Mouse (Mus musculus) left cerebral cortex, adult 18-20 months (tissue): ENCODE measurements around the gene Car7. TPM values are rescaled to one million over a fixed set of nuclear protein-coding genes. Genes with fewer than 3 reads are reported as not detected.

Source experiments
- DNase-seq, 2 experiments: peaks; one replicate each; pipeline ENCODE4 v3.0.0; 2021 to 2022; ENCODE audit warnings: low spot score in 2 of 2, mixed read lengths in 1 of 2
- long read RNA-seq, 2 experiments: library from polyadenylated mRNA; stranded (forward); transcript quantifications; one replicate each; pipeline ENCODE4 v2.0.0; 2021
- total RNA-seq, 2 experiments: library from RNA; stranded (reverse); gene quantifications; 2 replicates each; pipeline ENCODE4 v1.2.3; 2021

Gene Car7
- 10 to 100 TPM; 25.3 to 28.7 TPM for total RNA-seq
- long read RNA-seq, experiment 1, transcript Car7-201 (7 exons, 1,538 nt), result major isoform, 15 of 40 reads
- long read RNA-seq, experiment 1, partial matches to known transcripts, result 9 of 40 reads
- long read RNA-seq, experiment 1, other reads (novel, unspliced or antisense), result 11 of 40 reads
- long read RNA-seq, experiment 2, transcript Car7-201 (7 exons, 1,538 nt), result major isoform, 13 of 30 reads
- long read RNA-seq, experiment 2, partial matches to known transcripts, result 3 of 30 reads
- long read RNA-seq, experiment 2, other reads (novel, unspliced or antisense), result 7 of 30 reads

DNA sequence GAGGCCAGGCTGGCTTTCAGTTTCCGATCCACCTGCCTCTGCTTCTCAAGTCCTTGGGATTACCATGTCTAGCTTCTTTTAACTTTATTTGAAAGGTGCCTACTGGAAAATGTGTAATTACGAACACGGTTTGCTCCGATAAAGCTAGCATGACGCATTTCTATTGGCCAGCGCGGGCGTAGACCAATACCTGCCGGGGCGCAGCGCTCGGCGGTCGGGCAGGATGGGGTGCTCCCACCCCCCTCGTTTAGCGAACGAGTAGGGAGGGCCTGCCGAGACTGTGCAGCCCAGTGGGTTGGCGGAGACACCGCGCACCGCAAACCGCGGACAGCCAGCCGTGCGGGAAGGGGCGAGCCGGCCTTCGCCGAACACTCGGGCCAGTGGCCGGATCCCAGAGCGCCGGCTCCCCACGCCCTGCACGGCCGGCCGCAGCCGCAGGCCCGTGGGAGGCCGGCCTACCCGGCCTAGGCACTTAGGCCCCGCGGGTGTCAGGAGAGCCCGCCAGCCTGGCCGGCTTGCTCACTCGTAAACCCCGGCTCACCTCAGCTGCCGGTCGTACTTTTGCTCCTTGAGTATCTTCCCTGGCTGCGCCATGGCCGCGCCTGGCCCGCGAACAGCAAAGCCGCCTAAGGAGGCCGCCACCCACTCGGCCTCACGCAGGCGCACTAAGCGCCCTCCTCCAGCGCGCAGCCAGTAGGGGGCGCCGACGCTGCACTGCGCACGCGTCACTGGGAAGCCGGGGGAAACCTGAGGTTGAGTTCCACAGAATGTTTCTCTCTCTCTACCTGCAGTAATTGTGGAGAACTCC, at the start of gene Car7, which contains the start of gene Nae1:
Gene Car7, plus strand, starts transcription at position 719 of the 808 bp plus-strand sequence.
Gene Nae1, minus strand, starts transcription at position 667 of the 808 bp plus-strand sequence.
- peak; percentile 95 to 96 for DNase-seq

DNA sequence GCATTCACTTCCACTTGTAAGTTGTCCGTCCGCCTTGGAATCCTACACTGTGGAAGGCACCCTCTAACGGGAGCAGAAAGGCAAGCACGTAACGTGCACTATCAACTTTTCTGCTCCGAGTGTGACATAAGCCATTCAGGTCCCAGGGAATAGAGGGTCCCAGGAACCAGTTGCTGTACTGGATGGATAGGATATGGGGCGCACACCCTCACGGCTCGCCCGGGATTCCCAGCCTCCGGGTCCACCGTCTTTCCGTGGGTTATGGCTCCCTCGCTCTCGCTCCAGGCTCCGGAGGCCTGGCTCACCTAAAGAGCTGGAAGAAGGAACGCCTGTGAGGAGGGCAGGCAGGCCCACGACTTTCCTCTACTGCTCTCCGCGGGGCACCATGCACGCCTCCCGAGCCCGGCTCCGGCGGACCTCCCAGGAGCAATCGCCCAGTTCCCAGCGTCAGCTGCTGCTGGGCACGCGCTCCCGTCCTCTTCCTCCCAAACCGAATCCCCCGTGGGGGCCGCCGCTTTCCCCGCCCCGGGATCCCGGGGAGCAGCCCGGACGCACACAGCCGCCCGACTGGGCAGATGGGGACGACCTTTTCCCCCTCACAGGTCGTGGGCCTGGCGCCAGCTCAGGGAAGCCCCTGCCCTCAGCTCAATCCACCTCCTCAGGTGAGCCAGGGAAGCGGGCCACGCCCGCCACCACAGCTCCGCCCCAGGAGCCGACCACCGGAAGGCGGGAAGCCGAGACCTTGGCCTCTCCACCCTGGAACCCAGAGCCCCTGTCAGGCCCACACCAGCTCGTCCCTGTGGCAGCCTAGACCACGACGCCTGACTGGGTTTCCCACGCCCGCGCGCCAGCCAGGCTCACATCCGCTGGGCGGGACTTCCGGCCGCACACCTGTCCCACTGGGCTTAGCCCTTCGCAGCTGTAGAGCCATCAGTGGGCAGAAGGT, 25.2 kb upstream of the Car7 start, which contains the start of gene Terb1:
Gene Terb1, minus strand, starts transcription at position 850 of the 946 bp plus-strand sequence.
- peak; percentile 47 to 48 for DNase-seq

DNA sequence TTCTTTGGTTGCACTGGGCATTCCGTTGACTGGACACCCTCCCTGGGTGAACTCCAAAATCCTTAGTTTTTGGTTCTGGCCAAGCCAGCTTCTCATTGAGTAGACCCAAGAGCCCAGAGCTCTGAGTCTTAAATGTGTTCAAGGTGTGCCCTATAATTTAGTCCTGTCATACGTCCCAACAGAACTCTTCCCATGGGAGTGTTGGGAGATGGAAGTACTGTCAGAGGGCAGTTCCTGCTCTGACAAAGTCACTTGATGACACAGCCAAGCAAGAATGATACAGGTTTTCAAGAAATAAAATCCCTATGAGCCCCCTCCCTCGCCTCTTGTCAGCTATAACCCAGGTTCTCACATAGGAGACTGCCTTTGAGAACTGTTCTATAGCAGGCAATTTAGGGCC, 24.4 kb upstream of the Car7 start:
- no peak for DNase-seq

DNA sequence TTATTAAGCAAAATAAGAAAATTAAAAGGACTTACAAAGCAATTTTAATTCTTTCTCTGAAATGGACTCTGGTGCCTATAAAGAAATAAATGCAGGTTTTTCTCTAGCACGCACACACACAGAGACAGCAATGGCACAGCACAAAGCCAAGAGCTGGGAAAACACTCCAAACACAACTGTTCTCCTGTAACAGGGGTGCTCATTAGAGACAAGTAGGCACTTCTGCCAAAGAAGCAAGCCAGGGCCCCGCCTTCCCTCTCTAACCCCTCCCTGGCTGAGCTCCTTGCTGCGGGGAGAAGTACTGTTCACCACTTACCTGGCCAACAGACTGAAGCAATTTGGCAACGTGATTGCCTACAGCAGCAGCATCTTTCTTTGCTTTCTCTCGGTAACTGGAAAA, 16.6 kb upstream of the Car7 start:
- no peak for DNase-seq

DNA sequence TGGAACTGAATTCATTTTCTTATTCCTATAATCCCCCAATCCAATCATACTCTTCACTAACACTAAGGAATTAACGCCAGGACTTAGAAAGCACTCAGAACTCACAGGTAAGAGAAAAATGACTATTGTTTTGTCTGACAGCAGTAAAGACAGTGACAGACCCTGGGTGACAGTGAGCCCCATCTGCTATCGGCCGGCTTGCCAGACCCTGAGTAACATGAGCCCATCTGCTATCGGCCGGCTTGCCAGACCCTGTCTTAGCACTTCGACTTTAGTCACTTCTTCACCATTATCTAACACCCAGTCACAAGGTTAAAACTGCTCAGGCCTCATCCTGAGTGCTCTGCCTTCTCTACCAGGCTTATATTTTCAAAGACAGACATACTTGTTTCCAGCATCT, 4.8 kb upstream of the Car7 start:
- no peak for DNase-seq

DNA sequence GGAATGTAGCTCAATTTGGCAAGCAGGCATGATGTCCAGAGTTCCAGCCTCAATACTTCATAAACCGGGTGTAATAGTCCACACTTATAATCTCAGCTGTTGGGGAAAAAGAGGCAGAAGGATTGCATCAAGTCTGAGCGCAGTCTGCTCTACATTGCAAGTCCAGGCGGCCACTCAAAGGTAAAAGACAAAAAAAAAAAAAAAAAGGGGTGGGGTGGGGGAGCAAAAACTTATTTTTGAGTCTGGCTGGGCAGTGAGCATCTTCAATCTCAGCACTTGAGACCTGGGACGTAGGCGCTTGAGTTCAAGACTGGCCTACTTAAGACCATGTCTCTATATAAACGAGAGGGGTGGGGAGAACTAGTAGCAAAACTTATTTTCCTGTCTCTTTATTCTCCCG, 938 bp upstream of the Car7 start:
- no peak for DNase-seq

DNA sequence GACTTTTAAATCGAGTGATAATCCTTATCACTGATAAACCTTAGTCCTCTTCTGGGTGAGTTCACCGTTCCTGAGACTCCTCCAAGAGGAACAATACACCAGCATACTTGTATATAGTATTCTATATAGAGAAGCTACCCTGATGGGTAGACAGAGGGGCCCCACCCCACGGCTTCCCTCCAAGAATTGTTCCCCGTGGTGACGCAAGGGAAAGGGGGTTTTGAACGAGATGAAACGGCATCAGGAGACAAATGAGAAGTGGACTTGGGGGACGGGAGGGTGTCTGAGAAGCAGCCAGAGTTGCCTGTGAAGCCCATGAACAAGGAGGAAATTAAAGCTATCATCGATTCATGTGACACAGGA, 271 bp downstream of the Car7 start:
- DNase-seq, result no peak

DNA sequence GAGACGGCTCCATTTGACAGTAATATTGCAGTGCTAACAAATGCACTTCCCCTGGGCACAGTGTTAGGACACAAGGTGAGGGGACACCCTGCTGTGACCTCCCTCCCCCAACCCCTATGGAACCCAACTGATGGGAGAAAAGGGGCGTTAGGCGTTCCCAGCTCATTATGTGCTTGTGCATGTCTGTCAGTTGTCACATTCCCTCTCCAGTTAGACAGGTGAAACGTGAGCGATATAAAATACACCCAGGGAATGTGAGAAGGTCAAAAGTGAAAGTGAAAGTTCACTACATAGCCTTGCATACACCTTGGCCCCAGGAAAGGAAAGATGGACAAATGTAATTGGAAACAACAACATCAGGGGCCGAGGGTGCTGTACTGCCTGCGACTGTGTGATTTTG, 889 bp downstream of the Car7 start:
- DNase-seq, result no peak

DNA sequence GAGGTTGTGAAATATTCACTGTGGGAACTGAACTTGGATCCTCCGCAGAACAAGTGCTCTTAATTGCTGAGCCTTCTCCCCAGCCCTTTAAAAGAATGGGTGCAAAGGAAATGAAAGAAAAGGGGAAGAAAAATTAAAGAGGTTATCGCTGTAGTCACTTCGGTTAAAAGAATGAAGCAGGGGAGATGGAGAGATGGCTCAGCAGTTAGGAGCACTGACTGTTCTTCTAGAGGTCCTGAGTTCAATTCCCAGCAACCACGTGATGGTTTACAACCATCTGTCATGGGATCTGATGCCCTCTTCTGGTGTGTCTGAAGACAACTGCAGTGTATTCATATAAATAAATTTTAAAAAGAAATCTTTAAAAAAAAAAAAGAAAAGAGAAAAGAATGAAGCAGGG, 1.5 kb downstream of the Car7 start:
- no peak for DNase-seq

DNA sequence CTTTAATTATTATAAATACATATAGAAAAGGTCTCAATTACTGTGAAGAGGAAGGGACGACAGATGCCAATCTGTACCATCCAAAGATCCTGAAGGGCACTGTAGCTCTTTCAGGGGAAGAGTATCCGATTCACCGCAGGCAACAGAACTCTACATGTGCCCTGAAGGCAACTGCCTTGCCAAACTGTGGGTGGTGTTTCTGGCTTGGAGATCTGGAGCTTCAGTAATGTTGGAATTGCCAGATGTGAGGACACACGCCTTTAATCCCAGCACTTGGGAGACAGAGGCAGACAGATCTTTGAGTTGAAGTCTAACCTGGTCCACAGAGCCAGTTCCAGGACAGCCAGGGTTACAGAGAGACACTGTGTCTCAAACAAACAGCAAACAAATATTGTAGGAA, 4.4 kb downstream of the Car7 start:
- no peak for DNase-seq

DNA sequence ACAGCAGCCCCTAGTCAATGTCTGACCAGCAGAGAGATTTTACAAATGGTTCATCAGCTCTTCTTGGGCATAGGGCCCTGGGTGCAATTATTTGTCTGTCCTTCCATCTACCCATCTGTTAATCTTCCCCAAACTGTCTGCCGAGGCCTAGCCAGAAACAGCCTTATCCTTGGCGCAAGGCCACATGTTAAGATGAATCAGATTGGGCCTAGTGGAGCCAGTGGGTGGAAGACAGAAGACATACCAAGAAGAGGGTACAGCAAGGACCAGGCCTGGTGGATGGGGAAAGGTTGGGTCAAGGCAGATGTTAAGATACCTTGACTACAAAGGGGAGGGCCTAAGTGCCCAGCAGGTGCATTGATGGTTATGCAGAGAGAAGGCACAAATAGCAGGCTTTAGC, 5.1 kb downstream of the Car7 start:
- peak; percentile 64 to 69 for DNase-seq

DNA sequence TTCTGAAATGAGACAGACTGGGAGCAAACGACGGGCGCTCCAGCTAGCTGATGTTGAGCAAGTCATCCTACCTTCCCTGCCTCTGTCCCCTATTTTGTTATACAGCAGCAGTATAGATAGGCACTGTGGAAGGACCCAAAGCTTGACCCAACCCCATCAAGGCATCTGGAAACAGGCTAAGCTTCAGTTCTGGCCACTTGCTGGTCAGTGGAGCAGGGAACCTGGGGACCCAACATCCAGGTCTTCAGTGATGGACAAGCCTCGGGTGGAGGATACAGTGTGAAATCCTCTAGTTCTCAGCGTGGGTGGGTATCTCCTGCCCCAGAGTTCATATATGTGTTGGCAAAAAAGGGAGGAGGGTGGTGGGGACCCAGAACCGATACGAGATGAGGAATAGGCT, 5.7 kb downstream of the Car7 start:
- no peak for DNase-seq

DNA sequence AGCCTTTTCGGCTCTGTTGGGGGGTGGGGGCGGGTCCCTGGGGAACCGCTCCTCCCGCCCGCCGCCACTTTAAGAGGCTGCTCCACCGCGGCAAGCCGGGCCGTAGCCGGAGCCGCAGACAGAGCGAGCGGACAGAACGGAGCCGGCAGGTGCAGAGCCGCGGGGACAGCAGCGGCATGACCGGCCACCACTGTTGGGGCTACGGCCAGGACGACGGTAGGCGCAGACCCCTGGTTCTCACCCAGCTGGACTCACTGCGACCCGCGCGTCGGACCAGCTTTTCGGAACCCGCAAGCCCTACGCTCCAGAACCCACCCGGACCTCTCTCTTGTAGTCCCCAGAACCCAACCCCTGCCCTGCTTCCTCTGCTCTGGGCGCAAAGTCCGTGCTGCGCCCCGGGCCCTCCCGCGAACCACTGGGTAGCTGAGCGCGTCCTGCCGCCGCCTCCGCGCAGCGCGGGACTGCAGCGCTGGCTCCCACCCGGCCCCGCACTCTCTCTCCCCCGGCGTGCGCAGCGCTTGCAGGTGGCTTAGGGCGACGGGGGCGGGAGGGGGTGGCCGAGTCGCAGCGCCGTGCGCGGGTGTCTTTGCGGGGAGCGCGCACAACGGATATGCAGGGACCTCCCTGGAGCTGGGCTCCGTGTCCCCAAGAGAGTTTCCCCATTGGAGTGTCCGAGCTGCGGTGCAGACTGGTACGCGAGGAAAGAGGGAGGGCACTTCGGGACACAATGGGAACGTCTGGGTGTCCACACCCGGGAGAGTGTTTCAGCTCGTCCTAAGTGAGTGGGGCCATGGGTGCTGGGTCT, 6.4 kb downstream of the Car7 start:
- DNase-seq, result peak; percentile 44 to 73

DNA sequence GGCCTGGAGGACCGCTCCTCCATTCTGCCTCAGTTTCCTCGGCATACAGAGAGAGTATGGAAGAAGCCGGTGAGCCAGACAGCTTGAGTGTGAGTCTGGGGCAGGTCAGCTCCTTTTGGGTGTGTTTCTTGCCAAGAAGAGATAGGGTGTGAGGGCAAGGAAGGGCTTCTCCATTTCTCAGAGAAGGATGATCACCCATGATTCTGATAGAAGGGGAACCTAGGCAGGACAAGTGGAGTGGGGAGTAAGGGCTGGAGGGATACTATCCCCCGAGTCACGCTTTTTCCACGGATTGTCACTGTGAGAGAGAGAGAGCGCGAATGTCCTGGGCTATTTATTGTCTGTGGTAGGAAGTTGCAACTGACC, 7.0 kb downstream of the Car7 start:
- no peak for DNase-seq

DNA sequence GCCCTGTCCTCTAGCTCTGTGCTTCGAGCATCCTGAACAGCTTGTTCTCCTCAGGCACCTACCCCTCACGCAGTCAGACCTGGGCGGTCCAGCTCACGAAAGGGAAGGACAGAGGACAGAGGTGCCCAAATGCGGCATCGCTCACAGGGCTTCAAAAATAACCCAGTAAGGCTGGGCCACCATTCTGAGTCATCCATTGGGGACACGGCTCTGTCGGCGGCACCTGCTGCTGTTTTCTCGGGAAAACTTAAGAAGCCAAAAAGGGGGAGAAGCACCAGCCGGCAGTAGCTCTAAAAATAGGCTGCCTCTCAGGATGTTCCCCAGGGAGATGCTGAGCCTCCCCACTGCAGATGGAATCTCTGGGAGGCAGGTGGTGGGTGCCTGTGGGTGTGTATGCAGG, 7.7 kb downstream of the Car7 start:
- DNase-seq, result peak; percentile 73 to 86

DNA sequence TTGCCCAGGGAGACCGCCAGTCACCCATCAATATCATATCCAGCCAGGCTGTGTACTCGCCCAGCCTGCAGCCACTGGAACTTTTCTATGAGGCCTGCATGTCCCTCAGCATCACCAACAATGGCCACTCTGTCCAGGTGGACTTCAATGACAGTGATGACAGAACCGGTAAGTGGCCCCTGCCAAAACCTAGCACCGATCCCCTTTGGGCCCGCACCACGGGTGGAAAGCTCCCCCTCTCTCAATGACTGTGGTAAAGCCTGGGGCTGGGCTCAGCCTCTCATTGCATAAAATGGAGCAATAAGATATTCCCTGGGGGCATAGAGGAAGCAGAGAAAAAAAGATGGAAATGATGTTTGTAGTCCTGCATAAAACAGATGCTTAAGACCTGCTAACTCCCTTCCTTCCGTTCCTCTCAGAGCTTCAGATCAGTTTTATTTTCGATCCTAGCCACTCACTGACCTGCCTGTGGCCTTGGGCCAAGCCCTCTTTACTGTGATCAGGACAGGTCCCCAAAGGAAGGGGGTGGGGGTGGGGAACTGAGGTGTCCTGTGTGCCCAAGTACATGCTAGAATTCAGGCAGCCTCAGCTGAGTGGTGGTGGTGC, 9.1 kb downstream of the Car7 start:
- no peak for DNase-seq

DNA sequence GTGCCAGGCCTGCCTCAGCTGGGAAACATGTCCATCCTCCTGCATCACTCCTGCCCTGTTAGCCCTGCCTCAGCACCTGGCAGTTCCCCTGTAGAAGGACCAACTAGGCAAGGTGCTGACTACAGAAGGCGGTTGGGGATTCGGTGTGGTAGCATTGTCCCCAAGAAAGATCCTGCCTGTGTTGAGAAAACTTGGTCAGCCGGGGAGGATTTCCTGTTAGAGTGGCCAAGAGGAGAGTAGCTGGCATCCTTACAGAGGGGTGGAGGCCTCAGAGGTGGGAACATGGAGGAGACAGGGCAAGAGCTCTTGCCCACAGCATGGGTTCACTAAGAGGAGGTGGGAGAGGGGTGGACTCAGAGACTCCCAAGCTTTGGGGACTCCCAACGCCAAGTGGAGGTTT, 20.7 kb downstream of the Car7 start:
- no peak for DNase-seq

DNA sequence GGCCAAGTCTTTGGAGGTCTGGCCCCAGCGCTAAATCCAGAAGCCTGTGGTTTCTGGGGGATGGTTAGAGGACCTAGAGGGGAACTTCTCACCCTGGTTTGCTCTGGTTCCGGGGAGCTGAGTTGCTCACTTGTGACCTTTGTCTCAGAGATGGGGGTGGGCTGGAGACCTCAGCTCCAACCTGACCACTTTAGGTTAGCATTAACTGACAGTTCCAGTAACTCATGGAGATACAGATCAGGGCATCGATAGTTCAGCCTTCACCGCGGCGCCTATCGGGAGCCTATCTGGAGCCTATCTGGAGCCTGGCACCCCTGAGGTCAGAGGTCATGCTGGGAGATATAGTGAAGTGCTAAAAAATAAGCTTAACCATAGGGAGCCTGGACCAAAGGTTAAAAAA, 22.7 kb downstream of the Car7 start:
- no peak for DNase-seq

DNA sequence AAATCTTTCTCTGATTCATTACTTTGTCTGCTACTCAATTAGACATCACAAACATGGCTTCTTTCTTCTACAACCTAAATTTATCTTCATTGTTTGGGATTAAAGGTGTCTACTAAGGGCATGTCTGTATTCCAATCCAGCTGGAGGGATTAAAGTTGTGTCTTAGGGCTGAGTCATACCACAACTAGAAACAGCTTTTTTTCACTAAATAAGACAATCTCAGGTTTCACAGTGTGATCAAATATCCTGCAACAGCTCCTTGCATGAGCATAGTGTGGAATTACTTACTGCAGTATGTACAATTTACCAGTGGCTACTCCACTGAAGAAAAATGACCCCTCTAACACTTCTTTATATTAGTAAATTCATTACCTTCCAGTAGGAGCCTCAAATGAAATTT, 26.2 kb downstream of the Car7 start:
- DNase-seq, result no peak
